Mouse (Mus musculus) hindbrain, embryonic 16.5 days (tissue): ENCODE results near the gene Emc8. TPM values are rescaled to one million over a fixed set of nuclear protein-coding genes. Genes with fewer than 3 reads are reported as not detected.
"Not testable (repeated sequence)": the region's sequence is repeated elsewhere in the genome, so short reads cannot be mapped to it uniquely, and the experiment has no call there.

ENCODE experiments used
- ATAC-seq: fragments of 200-750 bp; cut with Nextera tagmentation; 2 replicates; pipeline ENCODE4 v1.8.0; 2017; ENCODE audit warnings: moderate TSS enrichment, moderate library complexity
- H3K27ac ChIP-seq: fragments of 300-500 bp; sonication (generic); 2 replicates; pipeline ENCODE4 v1.5.1; 2014; ENCODE audit warnings: low read depth, mild to moderate bottlenecking, control low read depth, low read length, moderate library complexity
- H3K27me3 ChIP-seq: fragments of 300-500 bp; sonication (generic); replicated peaks from 2 replicates; pipeline ENCODE4 v1.6.1; 2014; ENCODE audit warnings: low read length; ENCODE audit not compliant: control insufficient read depth, insufficient read depth
- H3K36me3 ChIP-seq: fragments of 300-500 bp; sonication (generic); 2 replicates; pipeline ENCODE4 v1.6.1; 2014; ENCODE audit warnings: mild to moderate bottlenecking, low read length, moderate library complexity, mixed read lengths; ENCODE audit not compliant: control insufficient read depth, insufficient read depth
- H3K4me1 ChIP-seq: fragments of 300-500 bp; sonication (generic); 2 replicates; pipeline ENCODE4 v1.6.1; 2014; ENCODE audit warnings: low read depth, low read length; ENCODE audit not compliant: control insufficient read depth, insufficient read depth
- H3K4me2 ChIP-seq: fragments of 300-500 bp; sonication (generic); 2 replicates; pipeline ENCODE4 v1.6.1; 2014; ENCODE audit warnings: mild to moderate bottlenecking, low read length, control low read depth, moderate library complexity
- H3K4me3 ChIP-seq: fragments of 300-500 bp; sonication (generic); 2 replicates; pipeline ENCODE4 v1.5.1; 2014; ENCODE audit warnings: mild to moderate bottlenecking, low read length, control low read depth, moderate library complexity
- H3K9ac ChIP-seq: fragments of 300-500 bp; sonication (generic); 2 replicates; pipeline ENCODE4 v1.6.1; 2014; ENCODE audit warnings: low read depth, mild to moderate bottlenecking, control low read depth, low read length, moderate library complexity
- H3K9me3 ChIP-seq: fragments of 300-500 bp; sonication (generic); 2 replicates; pipeline ENCODE4 v1.6.1; 2014; ENCODE audit warnings: mild to moderate bottlenecking, low read length, moderate library complexity; ENCODE audit not compliant: control insufficient read depth
- WGBS: fragments of 180-500 bp; shearing (Covaris S2); extraction: QIAGEN DNeasy Blood & Tissue Kit; methylation state at CpG from one replicate; pipeline ENCODE4 v1.1.7; 2014; 5-methylcytosine and 5-hydroxymethylcytosine counted together
- polyA plus RNA-seq: library from polyadenylated mRNA; unstranded; fragments of >200 nt; fragmentation: Nextera tagmentation; extraction: Ambion mirVana; gene quantifications from 2 replicates; pipeline ENCODE4 v1.2.1, GENCODE M21; 2015

The Emc8 gene
- polyA plus RNA-seq, 1 experiment from 2014 or later, result 118 TPM

- no peaks in the 10 kb centered on the region for H3K9me3 ChIP-seq
- WGBS, result 68% methylated on average over 8 of the region's 8 CpGs
- no peak overlapping the region for H3K9ac ChIP-seq
- no peak overlapping the region for H3K27ac ChIP-seq
- H3K27me3 ChIP-seq, result no peaks in the 10 kb centered on the region
- ATAC-seq, result no peak
- no peaks in the 10 kb centered on the region for H3K36me3 ChIP-seq
- no peak overlapping the region for H3K4me3 ChIP-seq
- no peaks in the 10 kb centered on the region for H3K4me1 ChIP-seq
- H3K4me2 ChIP-seq, result no peak overlapping the region
Measured at GRCm38 (mm10) chr8:120687786-120688185, 19.4 kb upstream of the Emc8 start.

GRCm38 (mm10) chr8:120686576-120686975, 18.2 kb upstream of the Emc8 start:
- Histone ChIP-seq H3K4me3 (no peak overlapping the region), H3K27me3 (no peaks in the 10 kb centered on the region), H3K4me2 (no peak overlapping the region), H3K9me3 (no peaks in the 10 kb centered on the region), H3K4me1 (no peaks in the 10 kb centered on the region), H3K36me3 (no peaks in the 10 kb centered on the region), H3K27ac (no peak overlapping the region), H3K9ac (no peak overlapping the region)
- ATAC-seq, result no peak
- 83% methylated on average over 5 of the region's 5 CpGs for WGBS

- H3K9ac ChIP-seq, result no peak overlapping the region
- H3K27ac ChIP-seq, result no peak overlapping the region
- ATAC-seq, result no peak
- no peaks in the 10 kb centered on the region for H3K9me3 ChIP-seq
- no peak overlapping the region for H3K4me2 ChIP-seq
- 87% methylated on average over 13 of the region's 13 CpGs for WGBS
- H3K27me3 ChIP-seq, result no peaks in the 10 kb centered on the region
- H3K4me1 ChIP-seq, result no peaks in the 10 kb centered on the region
- no peak overlapping the region for H3K4me3 ChIP-seq
- H3K36me3 ChIP-seq, result no peaks in the 10 kb centered on the region
Measured at GRCm38 (mm10) chr8:120686051-120686450, 17.7 kb upstream of the Emc8 start.

- Histone ChIP-seq H3K4me1 (no peaks in the 10 kb centered on the region), H3K9ac (no peak overlapping the region), H3K4me2 (no peak overlapping the region), H3K36me3 (no peaks in the 10 kb centered on the region), H3K27ac (no peak overlapping the region), H3K27me3 (no peaks in the 10 kb centered on the region), H3K4me3 (no peak overlapping the region), H3K9me3 (no peaks in the 10 kb centered on the region)
- WGBS, result 76% methylated on average over 8 of the region's 8 CpGs
- ATAC-seq, result no peak
Measured at GRCm38 (mm10) chr8:120685591-120685990, 17.2 kb upstream of the Emc8 start.

GRCm38 (mm10) chr8:120685097-120685496, 16.7 kb upstream of the Emc8 start:
- H3K27ac ChIP-seq, result no peak overlapping the region
- 69% methylated on average over 5 of the region's 5 CpGs for WGBS

GRCm38 (mm10) chr8:120684082-120684481, 15.7 kb upstream of the Emc8 start:
- H3K9me3 ChIP-seq, result no peaks in the 10 kb centered on the region
- H3K4me3 ChIP-seq, result no peak overlapping the region
- H3K4me1 ChIP-seq, result no peaks in the 10 kb centered on the region
- H3K9ac ChIP-seq, result no peak overlapping the region
- no peak overlapping the region for H3K4me2 ChIP-seq
- no peaks in the 10 kb centered on the region for H3K27me3 ChIP-seq
- 74% methylated on average over 5 of the region's 5 CpGs for WGBS
- no peak overlapping the region for H3K27ac ChIP-seq
- ATAC-seq, result no peak
- no peaks in the 10 kb centered on the region for H3K36me3 ChIP-seq

More at GRCm38 (mm10) chr8:120685097-120685496, 16.7 kb upstream of the Emc8 start:
- Histone ChIP-seq H3K9ac (no peak overlapping the region), H3K27me3 (no peaks in the 10 kb centered on the region), H3K36me3 (no peaks in the 10 kb centered on the region), H3K9me3 (no peaks in the 10 kb centered on the region), H3K4me1 (no peaks in the 10 kb centered on the region), H3K4me3 (no peak overlapping the region), H3K4me2 (no peak overlapping the region)
- no peak for ATAC-seq

GRCm38 (mm10) chr8:120683602-120684001, 15.2 kb upstream of the Emc8 start:
- ATAC-seq, result no peak
- Histone ChIP-seq H3K4me3 (no peak overlapping the region), H3K4me1 (no peaks in the 10 kb centered on the region), H3K9ac (no peak overlapping the region), H3K4me2 (no peak overlapping the region), H3K9me3 (no peaks in the 10 kb centered on the region), H3K27me3 (no peaks in the 10 kb centered on the region), H3K36me3 (no peaks in the 10 kb centered on the region), H3K27ac (no peak overlapping the region)
- 17% methylated on average over 10 of the region's 10 CpGs for WGBS

GRCm38 (mm10) chr8:120681113-120681512, 12.7 kb upstream of the Emc8 start:
- Histone ChIP-seq H3K27me3 (no peaks in the 10 kb centered on the region), H3K4me3 (no peak overlapping the region), H3K4me2 (no peak overlapping the region), H3K27ac (no peak overlapping the region), H3K9ac (no peak overlapping the region), H3K4me1 (no peaks in the 10 kb centered on the region), H3K9me3 (no peaks in the 10 kb centered on the region), H3K36me3 (peaks cover 3% of the 10 kb centered on the region; the same call in 1 of the 2 replicates)
- 77% methylated on average over 10 of the region's 10 CpGs for WGBS
- no peak for ATAC-seq

GRCm38 (mm10) chr8:120680405-120680804, 12.0 kb upstream of the Emc8 start:
- H3K27me3 ChIP-seq, H3K4me3 ChIP-seq, H3K4me1 ChIP-seq, ATAC-seq, H3K9ac ChIP-seq, H3K4me2 ChIP-seq, H3K9me3 ChIP-seq, H3K27ac ChIP-seq, H3K36me3 ChIP-seq: not testable (repeated sequence)
- WGBS, result 52% methylated on average over 7 of the region's 7 CpGs
